Mouse (Mus musculus) liver, embryonic 14.5 days (tissue): Measurements from ENCODE around the gene Ccdc146. TPM values are rescaled to one million over a fixed set of nuclear protein-coding genes. Genes with fewer than 3 reads are reported as not detected.

Experiments used
- ATAC-seq: fragments of 200-750 bp; cut with Nextera tagmentation; 2 replicates; pipeline ENCODE4 v1.8.0; 2017; ENCODE audit warnings: moderate number of reproducible peaks, mild to moderate bottlenecking, moderate library complexity; ENCODE audit not compliant: insufficient read depth
- DNase-seq, 3 experiments: peaks; one replicate each; pipeline ENCODE4 v3.0.0-alpha.2; 2012 to 2013; ENCODE audit warnings: low read depth in 3 of 3, low spot score in 3 of 3
- H3K27ac ChIP-seq: fragments of 300-500 bp; sonication (generic); 2 replicates; pipeline ENCODE4 v1.5.1; 2014; ENCODE audit warnings: moderate library complexity, mild to moderate bottlenecking, control low read depth, inconsistent platforms
- H3K27me3 ChIP-seq: fragments of 300-500 bp; sonication (generic); 2 replicates; pipeline ENCODE4 v1.6.1; 2014; ENCODE audit warnings: mild to moderate bottlenecking, low read length, moderate library complexity; ENCODE audit not compliant: control insufficient read depth, insufficient read depth
- H3K36me3 ChIP-seq: fragments of 300-500 bp; sonication (generic); replicated peaks from 2 replicates; pipeline ENCODE4 v1.6.1; 2014; ENCODE audit warnings: low read depth; ENCODE audit not compliant: control insufficient read depth, insufficient read depth
- H3K4me1 ChIP-seq, 2 experiments: fragments of 200-500 bp in 1 of 2; fragments of 300-500 bp in 1 of 2; sonication (generic) in 1 of 2; replicated peaks; 2 replicates each; pipeline ENCODE4 v1.6.1; 2012 to 2014; ENCODE audit warnings: antibody characterized with exemption in 1 of 2, inconsistent platforms in 1 of 2, low read length in 1 of 2; ENCODE audit not compliant: control insufficient read depth in 2 of 2, insufficient read depth in 2 of 2
- H3K4me2 ChIP-seq: fragments of 300-500 bp; sonication (generic); 2 replicates; pipeline ENCODE4 v1.6.1; 2014; ENCODE audit warnings: low read depth, mild to moderate bottlenecking, control low read depth, moderate library complexity
- H3K4me3 ChIP-seq, 2 experiments: fragments of 200-500 bp in 1 of 2; fragments of 300-500 bp in 1 of 2; sonication (generic) in 1 of 2; 2 replicates each; pipeline ENCODE4 v1.5.1; 2012 to 2014; ENCODE audit warnings: low read depth in 2 of 2, low read length in 2 of 2, mild to moderate bottlenecking in 2 of 2, control low read depth in 1 of 2, inconsistent platforms in 1 of 2, moderate library complexity in 1 of 2; ENCODE audit not compliant: insufficient read depth in 1 of 2
- H3K9ac ChIP-seq: fragments of 300-500 bp; sonication (generic); replicated peaks from 2 replicates; pipeline ENCODE4 v1.6.1; 2014; ENCODE audit warnings: mild to moderate bottlenecking, control low read depth, moderate library complexity
- H3K9me3 ChIP-seq: fragments of 300-500 bp; sonication (generic); 2 replicates; pipeline ENCODE4 v1.6.1; 2016; ENCODE audit warnings: low read length, mixed read lengths; ENCODE audit not compliant: control insufficient read depth
- CTCF ChIP-seq: IDR thresholded peaks from 2 replicates; pipeline ENCODE4 v1.5.1; 2016; ENCODE audit warnings: antibody characterized with exemption, low read depth, control low read depth
- EP300 ChIP-seq: IDR thresholded peaks from 2 replicates; pipeline ENCODE4 v1.6.1; 2016; ENCODE audit warnings: antibody characterized with exemption, low read depth
- WGBS: fragments of 180-500 bp; shearing (Covaris S2); extraction: QIAGEN DNeasy Blood & Tissue Kit; methylation state at CpG from one replicate; pipeline ENCODE4 v1.1.7; 2014; ENCODE audit not compliant: insufficient replicate concordance; 5-methylcytosine and 5-hydroxymethylcytosine counted together
- polyA plus RNA-seq, 2 experiments: library from polyadenylated mRNA; depleted of rRNA in 1 of 2; stranded (reverse) in 1 of 2; unstranded in 1 of 2; fragments of >200 nt; fragmentation: Nextera tagmentation in 1 of 2; extraction: Ambion mirVana in 1 of 2; gene quantifications; 2 replicates each; pipeline versions ENCODE4 v1.2.1 to v1.2.3; 2012 to 2014

The Ccdc146 gene
- polyA plus RNA-seq, 2 experiments = 0.04 TPM; not detected in 1

GRCm38 (mm10) chr5:21420609-21421008, 3.9 kb downstream of the Ccdc146 start:
- no peak overlapping the region for H3K4me3 ChIP-seq
- no peak for DNase-seq
- H3K27me3 ChIP-seq = no peaks in the 10 kb centered on the region
- ATAC-seq = no peak
- no peaks in the 10 kb centered on the region for H3K9me3 ChIP-seq
- no peak overlapping the region for H3K4me2 ChIP-seq
- WGBS = 16% methylated on average over 1 of the region's 1 CpGs
- H3K27ac ChIP-seq = no peak overlapping the region
- H3K9ac ChIP-seq = no peak overlapping the region
- no peak; the same call in 1 of the 2 replicates for TF ChIP-seq CTCF
- no peak for TF ChIP-seq EP300
- H3K4me1 ChIP-seq = no peaks in the 10 kb centered on the region; a peak in 1 of 4 replicates
- H3K36me3 ChIP-seq = no peaks in the 10 kb centered on the region

GRCm38 (mm10) chr5:21418613-21419012, 5.9 kb downstream of the Ccdc146 start:
- Histone ChIP-seq H3K27ac (no peak overlapping the region), H3K36me3 (no peaks in the 10 kb centered on the region), H3K27me3 (no peaks in the 10 kb centered on the region), H3K4me3 (no peak overlapping the region), H3K4me2 (no peak overlapping the region), H3K4me1 (no peaks in the 10 kb centered on the region), H3K9me3 (no peaks in the 10 kb centered on the region), H3K9ac (no peak overlapping the region)
- TF ChIP-seq EP300 (no peak), CTCF (no peak)
- ATAC-seq = no peak
- WGBS = 43% methylated on average over 4 of the region's 4 CpGs
- no peak for DNase-seq

- H3K9ac ChIP-seq = no peak overlapping the region
- WGBS = 13% methylated on average over 1 of the region's 1 CpGs
- no peak overlapping the region for H3K4me3 ChIP-seq
- no peak for TF ChIP-seq CTCF
- no peak for TF ChIP-seq EP300
- H3K4me1 ChIP-seq = peaks cover 0 to 9% of the 10 kb centered on the region in 2 experiments; a peak in 2 of 4 replicates
- no peaks in the 10 kb centered on the region for H3K9me3 ChIP-seq
- H3K4me2 ChIP-seq = no peak overlapping the region
- H3K36me3 ChIP-seq = no peaks in the 10 kb centered on the region
- no peak overlapping the region for H3K27ac ChIP-seq
- DNase-seq (no peak), ATAC-seq (no peak)
- no peaks in the 10 kb centered on the region for H3K27me3 ChIP-seq
These were observed 10.2 kb downstream of the Ccdc146 start for GRCm38 (mm10) chr5:21414116-21414820.

GRCm38 (mm10) chr5:21413322-21413721, 11.2 kb downstream of the Ccdc146 start:
- no peak for DNase-seq

GRCm38 (mm10) chr5:21412056-21412455, 12.4 kb downstream of the Ccdc146 start:
- no peaks in the 10 kb centered on the region for H3K9me3 ChIP-seq
- H3K4me3 ChIP-seq = no peak overlapping the region
- H3K36me3 ChIP-seq = no peaks in the 10 kb centered on the region
- no peak overlapping the region for H3K9ac ChIP-seq
- DNase-seq (peak in 1 of 3 experiments; percentile 26), ATAC-seq (no peak)
- no peaks in the 10 kb centered on the region for H3K27me3 ChIP-seq
- TF ChIP-seq CTCF = no peak
- TF ChIP-seq EP300 = no peak
- no peak overlapping the region for H3K27ac ChIP-seq
- no peak overlapping the region for H3K4me2 ChIP-seq
- 41% methylated on average over 5 of the region's 5 CpGs for WGBS
- H3K4me1 ChIP-seq = peaks cover 0 to 9% of the 10 kb centered on the region in 2 experiments; a peak in 2 of 4 replicates

More at GRCm38 (mm10) chr5:21413322-21413721, 11.2 kb downstream of the Ccdc146 start:
- Histone ChIP-seq H3K9me3 (no peaks in the 10 kb centered on the region), H3K4me2 (no peak overlapping the region), H3K4me1 (peaks cover 0 to 9% of the 10 kb centered on the region in 2 experiments; a peak in 2 of 4 replicates), H3K4me3 (no peak overlapping the region), H3K9ac (no peak overlapping the region), H3K27me3 (no peaks in the 10 kb centered on the region), H3K27ac (no peak overlapping the region), H3K36me3 (no peaks in the 10 kb centered on the region)
- WGBS = 66% methylated on average over 3 of the region's 3 CpGs
- TF ChIP-seq EP300 = no peak
- no peak for TF ChIP-seq CTCF
- ATAC-seq = no peak
